Mouse (Mus musculus) frontal cortex, adult 2 months (tissue): ENCODE results near the gene Sdsl. TPM values are rescaled to one million over a fixed set of nuclear protein-coding genes. Genes with fewer than 3 reads are reported as not detected.
"Not testable (repeated sequence)": the region's sequence is repeated elsewhere in the genome, so short reads cannot be mapped to it uniquely, and the experiment has no call there.

Experiments used
- DNase-seq, 2 experiments: peaks; one replicate each; pipeline ENCODE4 v3.0.0; 2022; ENCODE audit warnings: low spot score in 1 of 2; ENCODE audit errors: extremely low spot score in 1 of 2
- polyA plus RNA-seq: library from polyadenylated mRNA; depleted of rRNA; stranded (reverse); fragments of >200 nt; gene quantifications from 2 replicates; pipeline ENCODE4 v1.2.3, GENCODE M21; 2012; rRNA removed

The Sdsl gene
- 6.9 and 7.1 TPM in 2 replicates for polyA plus RNA-seq

DNA sequence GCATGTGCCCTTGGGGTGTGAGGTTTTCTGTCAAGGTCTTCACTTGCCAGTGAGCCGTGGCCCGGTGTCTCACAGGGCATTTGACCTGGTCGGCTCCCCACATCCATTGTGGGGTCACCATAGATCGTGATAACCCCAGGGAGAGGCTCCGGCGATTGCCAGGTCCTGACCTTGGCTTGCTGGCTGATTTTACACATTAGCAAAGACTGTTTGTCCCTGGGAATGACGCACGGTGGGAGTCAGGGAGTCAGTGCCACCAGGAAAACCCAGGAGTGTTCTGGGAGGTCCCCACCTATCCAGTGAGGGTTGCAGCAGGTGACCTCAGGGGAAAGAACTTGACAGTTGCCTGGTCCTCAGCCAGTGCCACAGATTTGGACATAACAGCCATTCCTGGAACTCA, at the start of gene Sdsl:
Gene Sdsl (minus strand): TSS at position 41 of the 400 bp plus-strand sequence.
- no peak for DNase-seq

DNA sequence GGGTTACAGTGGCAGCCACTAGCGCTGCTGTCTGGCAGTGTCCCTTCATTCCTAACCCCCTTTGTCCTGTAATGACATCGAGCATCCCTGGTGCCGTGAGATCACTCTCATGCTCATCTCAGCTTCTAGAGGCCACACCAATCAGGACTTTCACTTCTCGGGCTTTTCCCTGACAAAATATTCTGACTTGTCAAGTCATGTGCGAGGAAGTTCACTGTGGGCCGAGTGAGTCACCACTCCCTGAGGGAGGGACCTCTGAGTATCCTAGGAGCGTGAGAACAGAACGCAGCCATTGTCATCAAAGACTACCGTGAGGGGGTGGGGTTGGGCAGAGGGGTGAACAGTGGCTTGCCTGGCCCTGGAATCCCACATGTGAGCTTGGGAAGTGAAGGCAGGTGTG, 44.9 kb upstream of the Sdsl start:
- DNase-seq, result no peak

DNA sequence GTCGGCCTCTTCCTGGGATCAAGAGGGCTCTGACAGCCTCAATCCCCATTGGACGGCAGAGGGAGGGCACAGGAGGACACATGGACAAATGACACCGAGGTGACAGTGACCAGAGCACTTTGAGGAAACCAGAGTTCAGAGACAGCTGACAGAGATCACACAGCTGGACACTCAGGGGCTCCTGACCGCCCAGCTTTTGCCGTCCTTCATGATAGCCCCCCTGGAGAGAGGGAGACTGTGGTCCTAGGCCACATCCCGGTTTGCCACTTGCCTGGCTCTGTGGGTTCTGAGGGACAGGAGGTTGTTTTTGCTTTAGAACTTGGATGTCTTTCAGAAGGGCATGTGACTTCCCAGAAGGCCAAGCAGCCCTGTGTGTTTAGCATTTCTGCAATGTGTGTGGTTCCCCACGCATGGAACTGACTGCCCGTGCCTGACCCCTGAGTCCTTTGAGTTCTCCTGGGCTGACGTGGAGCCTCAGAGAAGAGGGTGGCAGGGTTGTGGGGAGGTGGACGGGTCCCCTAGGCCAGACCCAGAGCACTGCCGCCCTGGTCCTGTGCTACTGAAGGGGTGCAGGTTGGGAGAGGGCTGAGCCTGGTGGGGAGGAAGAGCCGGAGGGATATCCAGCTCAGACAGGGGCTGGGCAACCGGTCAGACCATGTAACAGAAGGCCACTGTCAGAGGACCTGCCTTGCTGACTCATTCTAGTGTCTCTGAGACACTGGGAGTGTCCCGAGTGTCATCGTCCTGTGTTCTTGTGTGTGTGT, 43.8 kb upstream of the Sdsl start:
- no peak for DNase-seq

DNA sequence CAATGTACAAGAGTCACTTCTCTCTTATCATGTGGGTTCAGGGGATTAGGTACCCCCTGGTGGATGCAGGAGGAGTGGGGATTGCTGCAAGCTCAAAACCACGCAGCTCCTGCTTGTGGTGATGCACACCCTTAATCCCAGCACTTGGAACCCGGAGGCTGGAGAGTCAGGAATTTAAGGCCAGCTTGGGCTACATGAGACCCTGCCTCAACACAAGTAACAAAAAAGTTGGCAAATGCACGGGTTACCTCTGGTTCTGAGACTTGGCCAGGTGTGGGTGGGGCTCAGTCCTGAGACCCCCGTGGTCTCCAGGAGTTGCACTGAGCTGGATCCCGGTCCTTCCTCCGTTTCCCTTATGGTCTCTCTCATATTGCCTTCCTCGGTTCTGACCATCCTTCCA, 42.8 kb upstream of the Sdsl start:
- no peak for DNase-seq

DNA sequence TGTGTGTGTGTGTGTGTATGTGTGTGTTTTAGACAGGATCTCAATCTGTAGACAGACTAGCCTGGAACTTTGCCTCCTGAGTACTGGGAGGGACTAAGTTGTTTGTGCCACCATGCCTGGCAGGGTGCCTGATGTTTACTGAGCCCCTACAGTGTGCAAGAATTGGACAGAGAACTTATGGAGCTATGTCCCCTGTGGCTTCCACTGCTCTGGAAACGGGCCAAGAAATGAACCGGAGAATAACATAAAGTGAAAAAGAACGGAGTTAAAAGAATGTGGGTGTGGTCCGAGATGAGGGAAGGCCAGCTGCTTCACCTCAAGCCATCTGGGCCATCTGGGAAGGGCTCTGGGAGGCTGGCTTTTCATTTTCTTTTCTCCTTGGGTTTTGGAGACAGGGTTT, 42.1 kb upstream of the Sdsl start:
- no peak for DNase-seq

DNA sequence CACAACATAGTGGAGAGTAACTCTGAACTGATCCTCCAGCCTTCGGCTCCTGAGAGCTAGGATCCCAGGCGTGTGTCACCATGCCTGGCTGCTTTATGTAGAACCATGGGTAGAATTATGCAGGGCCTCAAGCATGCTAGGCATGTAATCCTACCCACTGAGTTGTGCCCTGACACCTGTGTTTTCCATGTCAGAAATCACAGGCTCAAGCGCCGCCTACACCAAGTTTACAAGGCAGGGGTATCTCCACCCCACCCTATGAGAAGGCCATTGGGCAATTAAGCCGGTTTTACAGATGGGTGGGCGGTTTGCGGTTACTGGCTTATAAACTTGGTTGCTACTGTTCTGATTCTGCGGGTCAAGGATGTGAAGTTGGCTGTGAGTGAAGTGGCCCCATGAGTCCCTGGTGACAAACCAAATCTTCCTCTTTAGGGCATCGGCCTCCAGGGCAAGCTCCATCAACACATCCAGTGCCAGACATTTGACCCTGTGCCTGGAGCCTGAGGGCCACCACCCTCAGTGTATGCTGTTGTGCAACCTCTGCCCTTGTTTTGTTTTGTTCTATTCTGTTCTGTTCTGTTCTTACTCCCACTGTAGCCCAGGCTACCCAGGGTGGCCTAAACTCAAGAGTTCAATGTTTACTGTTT, 41.5 kb upstream of the Sdsl start:
- DNase-seq, result no peak

DNA sequence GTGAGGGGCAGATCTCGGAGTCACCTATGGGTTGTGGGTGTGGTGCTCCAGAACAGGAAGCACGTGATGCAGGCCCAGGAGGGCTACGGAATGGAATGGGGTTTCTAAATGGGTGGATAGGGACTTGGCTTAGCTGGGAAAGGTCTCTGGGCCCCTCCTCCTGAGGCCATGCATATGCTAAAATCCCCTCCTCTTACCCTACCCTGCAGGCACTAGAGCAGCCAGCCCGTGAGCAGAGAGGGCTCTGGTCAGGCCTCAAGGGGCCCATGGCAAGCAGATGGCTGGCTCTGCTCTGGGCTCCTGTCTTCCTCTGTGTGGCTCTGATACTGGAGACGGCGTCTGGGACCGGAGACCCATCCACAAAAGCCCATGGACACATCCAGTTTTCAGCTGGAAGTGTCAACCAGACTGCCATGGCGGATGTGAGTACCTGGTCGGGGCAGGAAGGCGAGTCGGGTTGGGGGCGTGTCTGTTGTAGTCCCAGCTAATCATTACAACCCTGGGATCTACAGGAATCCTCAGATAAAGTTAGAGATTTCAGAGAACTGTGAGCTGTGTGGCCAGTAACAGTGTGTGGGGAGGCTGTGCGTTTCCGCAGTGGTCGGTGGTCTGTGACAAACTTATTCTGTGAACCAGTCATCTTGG, 40.4 kb upstream of the Sdsl start:
- no peak for DNase-seq

DNA sequence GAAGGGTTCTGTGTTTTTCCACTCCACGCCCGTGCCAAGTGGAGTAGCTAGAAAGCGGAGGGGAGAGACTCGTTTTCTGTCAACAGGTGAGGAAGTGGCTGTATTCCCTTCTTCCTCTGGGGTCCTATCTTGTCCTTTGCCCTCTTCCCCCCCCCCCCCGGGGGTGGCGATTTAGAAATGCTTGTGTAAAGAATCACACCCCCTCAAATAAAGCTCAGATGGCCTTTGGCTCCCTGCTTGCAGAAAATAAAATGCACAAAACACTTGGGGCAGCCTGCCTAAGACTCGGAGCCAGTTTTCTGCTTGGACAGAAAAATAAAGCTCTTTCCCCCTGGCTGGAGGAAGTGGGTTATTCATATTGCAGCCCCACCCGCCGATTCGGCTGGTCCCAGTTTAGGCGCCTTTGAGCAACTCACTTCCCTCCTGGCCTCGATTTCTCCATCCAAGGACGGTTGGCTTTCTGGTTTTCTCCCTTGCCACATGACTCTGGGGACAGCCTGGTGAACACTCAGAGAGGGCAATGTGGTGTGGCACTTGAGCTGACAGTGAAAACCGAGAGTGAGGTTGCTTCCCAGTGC, 39.1 kb upstream of the Sdsl start:
- DNase-seq, result no peak

DNA sequence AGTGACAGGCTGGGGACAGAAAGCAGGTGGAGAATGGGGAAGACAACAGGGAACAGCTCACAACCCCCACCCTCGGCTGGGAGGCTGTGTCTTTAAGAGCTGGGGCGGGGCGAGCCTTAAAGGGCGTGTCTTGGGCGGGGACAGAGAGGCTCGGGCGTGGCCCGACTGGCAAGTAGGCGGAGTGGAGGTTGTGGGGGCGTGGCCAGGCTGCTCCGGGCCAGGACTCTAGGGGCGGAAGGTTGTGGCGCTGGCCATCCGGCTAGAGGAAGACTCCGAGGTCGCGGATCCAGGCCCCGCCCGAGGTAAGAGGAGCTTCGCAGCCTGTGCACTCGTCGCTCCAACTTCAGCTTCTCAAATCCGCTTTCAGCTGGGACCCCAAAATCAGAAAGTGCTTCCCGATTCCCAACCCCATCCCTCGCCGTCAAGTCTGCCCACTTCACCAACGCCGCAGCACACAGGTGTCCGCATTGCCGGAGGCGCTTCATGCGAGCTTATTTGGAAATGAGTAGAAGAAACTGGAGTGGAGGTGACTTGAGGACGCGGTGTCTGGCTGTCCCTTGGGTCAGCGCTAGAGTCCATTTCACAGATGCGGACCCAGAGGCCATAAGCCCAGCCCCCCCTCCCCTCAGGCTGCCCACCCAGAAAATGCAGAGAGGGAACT, 38.5 kb upstream of the Sdsl start, which contains the start of gene Slc8b1:
Gene Slc8b1 (plus strand): TSS at position 187 of the 661 bp plus-strand sequence.
- DNase-seq, result peak; percentile 67 to 88

DNA sequence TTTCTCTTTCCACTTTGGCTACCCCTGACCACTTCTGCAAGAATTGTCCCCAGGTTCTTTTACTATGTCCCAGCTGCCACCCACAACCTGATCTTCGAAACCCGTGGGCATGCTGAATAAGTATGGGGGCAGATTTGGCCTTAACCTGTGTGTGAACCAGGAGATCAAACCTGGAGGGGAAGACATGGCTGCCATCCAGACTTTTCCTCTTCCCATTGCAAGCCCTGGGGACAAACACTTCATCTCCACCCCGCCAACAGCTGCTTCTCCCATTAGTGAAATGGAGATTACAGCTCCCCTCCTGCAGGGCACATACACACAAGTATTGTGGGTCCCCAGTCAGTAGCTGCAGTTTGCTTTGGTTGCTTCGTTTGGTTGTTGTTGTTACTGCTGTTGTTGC, 34.7 kb upstream of the Sdsl start:
- no peak for DNase-seq

DNA sequence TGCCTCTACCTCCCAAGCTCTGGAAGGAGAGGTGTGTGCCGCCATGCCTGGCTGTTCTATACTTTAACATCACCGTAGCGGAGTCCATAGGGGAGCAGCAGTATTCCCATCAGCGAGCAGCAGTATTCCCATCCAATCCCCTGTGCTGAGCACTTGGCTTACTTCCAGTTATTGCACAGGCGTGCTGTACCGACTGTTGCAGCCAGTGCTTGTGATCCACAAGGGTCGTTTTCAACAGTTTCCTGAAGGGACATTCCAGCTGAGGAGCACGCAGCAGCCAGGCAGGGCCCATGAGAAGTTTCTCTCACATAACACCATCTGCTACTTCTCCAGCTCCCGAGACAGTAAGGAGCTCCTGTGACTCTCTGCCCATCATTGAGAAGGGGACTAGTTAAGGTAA, 33.9 kb upstream of the Sdsl start:
- DNase-seq, result no peak

DNA sequence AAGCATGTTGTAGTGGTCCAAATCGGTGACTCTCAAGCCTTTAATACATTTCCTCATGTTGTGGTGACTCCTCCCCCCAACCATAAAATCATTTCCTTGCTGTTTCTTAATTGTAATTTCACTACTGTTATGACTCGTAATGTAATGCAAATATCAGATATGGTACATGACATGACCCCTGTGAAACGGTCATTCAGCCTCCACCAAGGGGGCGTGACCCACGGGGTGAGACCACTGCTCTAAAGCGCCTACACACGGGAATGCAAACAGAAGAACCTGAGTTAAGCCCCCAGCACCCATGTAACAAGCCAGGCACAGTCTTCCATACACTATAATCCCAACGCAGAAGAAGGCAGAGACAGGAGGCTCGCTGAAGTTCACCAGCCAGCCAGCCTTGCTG, 33.2 kb upstream of the Sdsl start:
- no peak for DNase-seq

DNA sequence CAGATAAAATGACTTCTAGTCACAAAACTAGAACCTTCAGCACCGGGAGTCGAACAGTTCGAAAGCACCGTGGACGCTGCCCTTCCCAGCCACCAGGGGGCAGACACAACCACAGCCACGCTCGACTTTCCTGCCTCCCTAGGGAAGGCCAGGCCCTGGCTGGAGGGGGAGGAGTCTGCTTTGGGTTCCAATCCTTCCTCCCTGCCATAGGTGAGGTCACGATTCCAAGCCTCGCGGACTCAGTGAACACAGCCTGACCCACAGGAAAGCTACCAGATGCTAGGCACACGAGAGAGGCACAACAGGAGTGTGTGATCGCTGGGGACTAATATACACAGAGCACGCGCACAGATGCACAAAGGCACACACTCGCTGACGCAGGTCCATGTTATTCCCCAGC, 32.8 kb upstream of the Sdsl start:
- DNase-seq, result peak in 1 of 2 experiments; percentile 82

DNA sequence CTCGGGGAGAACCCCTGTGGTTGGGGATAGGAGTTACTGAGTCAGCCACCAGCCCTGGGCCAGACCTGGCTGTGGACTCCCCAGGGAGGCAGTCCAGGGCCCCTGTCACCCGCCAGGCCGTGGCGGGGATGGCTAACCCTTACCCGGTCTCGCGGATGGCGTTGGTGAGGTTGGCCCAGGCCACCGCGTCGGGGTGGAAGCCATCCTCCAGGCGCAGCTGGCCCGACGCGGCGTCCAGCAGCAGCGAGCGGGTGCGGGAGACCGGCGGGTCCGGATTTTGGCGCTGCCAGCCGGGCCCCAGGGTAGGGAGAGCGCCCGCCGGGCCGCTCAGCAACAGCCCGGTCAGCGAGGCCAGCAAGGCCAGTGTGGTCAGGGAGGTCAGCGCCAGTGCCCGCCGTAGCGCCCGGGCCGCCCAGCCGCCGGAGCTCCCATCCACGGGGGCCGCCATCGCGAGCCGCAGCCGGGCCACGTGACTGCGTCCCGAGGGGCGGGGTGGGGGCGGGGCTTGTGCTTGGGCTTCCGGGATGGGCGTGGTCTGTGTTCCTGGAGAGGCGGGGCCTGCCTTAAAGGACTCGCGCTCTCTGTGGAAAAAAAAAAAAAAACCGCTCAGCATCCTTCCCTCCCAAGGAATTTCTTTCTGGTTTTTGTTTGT, 30.7 kb upstream of the Sdsl start, which contains the start of gene Plbd2:
Gene Plbd2 (minus strand): TSS at position 482 of the 652 bp plus-strand sequence.
- DNase-seq, result peak in 1 of 2 experiments; percentile 83

DNA sequence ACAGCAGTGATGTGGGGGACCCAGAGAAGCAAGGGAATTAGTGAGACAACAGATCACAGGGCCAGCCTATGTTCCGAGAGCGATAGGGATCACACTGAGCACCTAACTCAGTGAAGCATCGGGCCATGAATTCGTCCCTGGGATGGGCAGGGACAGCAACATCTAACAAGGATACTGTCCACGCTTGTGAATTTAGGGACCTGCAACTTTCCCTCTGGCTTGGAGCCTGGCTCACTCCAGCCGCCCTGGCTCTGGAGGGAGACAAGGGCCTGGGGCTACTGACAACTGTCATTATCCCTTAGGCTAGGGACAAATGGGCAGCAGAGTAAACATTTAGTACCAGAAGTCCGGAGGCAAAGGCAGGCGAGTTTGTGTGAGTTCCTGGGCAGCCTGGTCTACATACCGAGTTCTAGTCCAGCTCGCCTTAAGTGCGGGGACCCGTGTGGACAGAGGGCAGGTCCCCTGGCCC, 30.1 kb upstream of the Sdsl start:
- DNase-seq, result peak in 1 of 2 experiments; percentile 24

DNA sequence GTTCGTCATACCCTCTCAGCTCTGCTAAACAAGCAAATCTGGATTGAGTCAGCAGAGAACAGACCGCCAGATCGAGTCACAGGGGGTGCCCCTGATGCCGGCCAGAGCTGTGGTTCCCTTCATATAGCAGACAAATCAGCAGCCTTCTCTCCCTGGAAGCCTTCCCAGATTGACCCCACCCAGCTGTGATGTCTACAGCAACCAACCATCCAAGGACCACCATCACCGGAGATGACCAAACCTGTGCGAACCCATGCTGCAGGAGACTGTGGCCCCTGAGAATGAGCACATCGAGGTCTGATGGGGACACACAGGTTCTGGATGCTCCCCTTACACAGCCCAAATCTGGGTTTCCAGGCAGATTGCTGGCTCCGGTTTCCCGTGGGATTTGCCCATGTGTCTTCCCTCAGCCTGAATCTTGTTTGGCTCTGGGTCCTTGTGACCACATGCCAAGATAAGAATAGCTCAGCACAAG, 29.6 kb upstream of the Sdsl start:
- DNase-seq, result peak in 1 of 2 experiments; percentile 39

DNA sequence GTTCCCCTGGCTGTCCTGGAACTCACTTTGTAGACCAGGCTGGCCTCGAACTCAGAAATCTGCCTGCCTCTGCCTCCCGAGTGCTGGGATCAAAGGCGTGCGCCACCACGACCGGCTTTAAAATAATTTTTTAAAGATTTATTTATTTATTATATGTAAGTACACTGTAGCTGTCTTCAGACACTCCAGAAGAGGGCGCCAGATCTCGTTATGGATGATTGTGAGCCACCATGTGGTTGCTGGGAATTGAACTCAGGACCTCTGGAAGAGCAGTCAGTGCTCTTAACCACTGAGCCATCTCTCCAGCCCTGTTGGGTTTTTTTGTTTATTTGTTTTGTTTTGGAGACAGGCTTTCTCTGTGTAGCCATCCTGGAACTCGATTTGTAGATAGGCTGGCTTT, 28.0 kb upstream of the Sdsl start:
- not testable (repeated sequence) for DNase-seq

DNA sequence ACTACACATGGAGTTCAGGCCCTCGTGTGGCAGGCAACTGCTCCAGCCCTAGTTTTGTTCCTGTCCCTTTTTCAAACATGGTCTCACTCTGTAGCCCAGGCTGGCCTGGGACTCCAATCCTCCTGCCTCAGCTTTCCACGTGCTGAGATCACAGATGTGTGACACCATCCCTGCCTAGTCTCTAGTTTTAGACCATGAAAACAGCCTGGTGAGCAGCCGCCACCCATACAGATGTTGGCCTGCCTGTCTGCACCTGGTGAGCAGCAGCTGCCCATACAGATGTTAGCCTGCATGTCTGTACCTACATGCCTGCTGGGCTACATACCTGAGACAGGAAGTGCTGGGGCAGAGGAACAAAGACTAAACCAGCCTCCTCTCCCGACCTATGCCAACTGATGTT, 26.6 kb upstream of the Sdsl start:
- DNase-seq, result no peak

DNA sequence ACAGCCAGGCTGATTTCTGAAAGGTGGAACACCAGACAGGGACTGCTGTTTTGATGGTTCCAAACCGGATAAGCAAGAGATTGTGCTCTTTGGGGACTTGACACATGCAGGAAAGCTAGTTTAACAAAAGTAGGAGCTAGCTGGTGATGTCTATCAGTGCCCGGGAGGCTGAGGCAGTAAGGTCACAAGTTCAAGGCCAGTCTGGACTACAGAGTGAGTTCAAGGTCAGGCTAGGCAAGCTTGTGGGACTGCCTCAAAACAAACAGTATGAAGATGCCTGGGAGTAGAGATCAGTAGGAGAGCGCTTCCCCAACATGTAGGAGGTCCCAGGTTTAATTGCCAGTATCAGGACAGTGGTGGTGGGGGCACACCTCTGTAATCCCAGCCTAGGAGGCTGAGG, 24.5 kb upstream of the Sdsl start:
- no peak for DNase-seq

DNA sequence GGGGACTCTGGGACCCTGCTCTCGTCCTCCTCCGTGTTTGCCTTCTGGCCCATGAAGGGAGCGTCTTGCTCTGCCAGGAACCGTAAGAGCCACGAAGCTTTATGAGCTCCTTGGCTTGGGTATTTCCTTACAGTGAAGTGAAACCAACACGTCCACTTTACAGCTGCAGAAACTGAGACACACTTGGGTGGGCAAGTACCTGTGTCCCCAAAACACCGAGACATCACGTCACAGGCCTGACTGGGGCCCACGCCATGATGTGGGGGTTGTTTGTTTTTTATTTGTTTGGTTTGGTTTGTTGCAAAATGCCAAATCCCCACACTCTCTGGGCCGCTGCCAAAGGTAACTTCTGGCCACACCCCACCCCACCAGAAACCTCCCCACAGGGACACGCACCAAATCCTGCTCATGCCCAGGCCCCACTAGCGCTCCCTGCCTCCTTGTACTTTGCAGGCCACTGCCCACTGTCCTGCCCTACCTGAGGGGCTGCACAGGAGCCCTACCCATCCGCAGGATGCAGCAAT, 23.2 kb upstream of the Sdsl start:
- DNase-seq, result no peak
